Mouse (Mus musculus): ENCODE measurements at regions not wholly inside any gene's neighbourhood (a gene's known extent, or its start where the extent isn't known, plus 50 kb on each side); places are given as distances from the start of the nearest gene placed in this dataset.

DNA sequence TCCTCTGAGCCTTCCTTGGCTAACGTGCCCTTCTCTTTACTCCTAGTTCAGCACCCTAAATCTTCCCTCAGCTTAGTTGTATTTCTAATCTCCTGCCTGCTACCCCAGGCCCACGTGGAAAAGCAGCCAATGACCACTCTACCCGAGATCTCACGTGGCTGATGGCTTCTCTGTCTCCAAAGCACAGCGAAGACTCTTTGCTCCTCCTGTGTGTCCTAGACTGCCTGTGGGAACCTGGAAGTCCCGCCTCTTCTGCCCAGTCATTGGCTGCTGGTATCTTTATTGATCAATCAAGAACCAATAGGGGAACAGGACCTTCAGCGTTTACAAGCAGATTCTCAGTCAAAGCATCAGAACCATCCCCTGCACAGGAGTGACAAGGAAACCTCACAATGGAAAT is 54.8 kb downstream of the Gm19935 start:
- DNase-seq (ENCODE audit: extremely low spot score), result no peak

DNA sequence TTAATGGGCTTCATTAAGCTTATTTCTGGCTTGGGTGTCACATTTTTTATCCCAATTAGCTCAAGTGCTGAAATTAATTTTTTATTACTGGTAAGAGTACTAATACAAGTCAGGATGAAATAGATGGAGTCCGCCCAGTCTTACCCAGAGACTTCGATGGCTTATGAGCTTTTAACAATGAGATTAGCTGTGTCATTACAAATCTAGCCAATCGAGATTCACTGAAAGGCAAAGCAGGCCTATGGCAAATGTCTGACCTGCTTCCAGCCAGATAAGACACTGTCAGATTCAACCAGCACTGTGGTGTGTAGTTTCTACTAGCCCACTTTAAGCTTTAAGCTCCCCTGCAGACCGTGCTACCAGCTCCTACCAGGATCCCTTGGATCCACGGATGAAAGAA is 55.2 kb downstream of the Gm19935 start:
- no peak for DNase-seq (ENCODE audit: extremely low spot score)

DNA sequence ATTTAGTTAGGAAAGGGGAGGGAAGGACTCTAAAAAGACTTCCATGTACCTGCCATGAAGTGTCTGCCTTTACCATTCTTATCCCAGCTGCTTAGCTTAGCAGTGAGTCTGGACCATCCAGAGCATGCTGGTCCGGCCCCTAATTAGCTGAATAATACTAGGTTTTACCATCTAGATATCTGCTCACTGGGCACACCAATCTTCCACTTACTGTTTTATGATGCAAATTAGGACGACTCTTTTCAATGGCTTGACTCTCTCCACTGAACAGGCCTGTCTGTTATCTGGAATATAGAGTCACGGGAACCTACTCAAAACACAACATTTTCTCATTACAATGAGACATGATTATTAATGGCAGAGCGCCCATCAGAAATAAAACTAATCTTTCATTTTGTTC is 55.7 kb downstream of the Gm19935 start:
- DNase-seq (ENCODE audit: extremely low spot score), result no peak

DNA sequence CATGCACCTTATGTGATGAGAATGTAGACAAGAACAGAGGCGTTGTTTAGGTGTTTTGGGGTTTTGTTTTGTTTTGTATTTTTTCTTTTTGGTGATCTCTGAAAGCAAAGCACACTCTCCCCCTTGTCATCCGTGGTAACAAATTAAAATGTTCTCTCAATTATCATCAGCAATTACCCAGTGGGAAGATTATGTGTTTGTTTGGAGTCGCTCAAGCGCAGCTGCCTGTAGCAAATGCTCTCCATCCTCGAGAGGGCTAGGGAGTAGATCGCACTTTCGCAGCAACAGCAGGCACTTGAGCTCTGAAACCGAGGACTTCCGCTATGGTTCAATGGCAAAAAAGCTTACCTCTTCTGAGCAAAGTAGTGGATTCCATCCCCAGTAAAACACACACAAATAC is 57.7 kb downstream of the Gm19935 start:
- no peak for DNase-seq (ENCODE audit: extremely low spot score)

DNA sequence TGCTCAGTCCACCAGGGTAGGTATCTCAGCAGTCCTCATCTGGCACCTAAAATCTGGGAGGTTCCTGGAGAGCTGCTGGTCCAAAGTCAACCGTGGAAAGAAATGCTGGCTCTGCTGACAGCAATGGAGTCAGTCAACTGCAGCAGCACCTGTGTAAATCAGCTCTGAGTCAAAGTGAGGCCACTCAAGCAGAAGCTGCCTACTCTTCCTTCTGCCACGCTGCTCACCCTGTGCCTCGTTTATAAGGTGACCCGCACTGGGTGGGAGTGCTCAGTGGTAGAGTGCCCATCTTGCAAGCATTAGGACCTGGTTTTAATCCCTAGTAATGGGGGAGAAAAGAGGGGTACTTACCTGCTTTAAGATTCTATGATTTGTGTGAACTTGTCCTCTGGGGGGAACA is 62.2 kb downstream of the Gm19935 start:
- DNase-seq (ENCODE audit: extremely low spot score), result no peak

DNA sequence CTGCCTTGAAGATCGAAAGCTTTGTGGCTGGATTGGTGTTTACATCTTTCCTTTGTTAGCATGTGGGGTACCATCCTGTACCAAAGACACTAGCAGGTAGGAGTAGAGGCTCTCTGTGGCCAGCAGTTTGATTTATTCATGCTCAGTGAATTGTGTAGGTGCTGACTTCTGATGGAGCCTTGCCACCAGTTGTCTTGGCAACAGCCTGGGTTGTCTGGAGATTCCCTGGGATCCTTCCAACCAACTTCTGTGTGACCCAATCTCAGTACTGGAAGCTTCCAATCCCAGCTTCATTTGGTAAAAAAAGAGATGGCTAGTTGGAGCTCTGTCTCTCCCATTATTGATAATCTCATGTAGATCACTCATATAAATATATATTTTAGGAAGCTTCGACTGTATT is 73.6 kb downstream of the Gm19935 start:
- DNase-seq (ENCODE audit: extremely low spot score), result no peak

- DNase-seq (ENCODE audit: extremely low spot score), result peak; percentile 47
Measured at GRCm38 (mm10) chr8:90740963-90741733, 76.0 kb downstream of the Gm19935 start.

DNA sequence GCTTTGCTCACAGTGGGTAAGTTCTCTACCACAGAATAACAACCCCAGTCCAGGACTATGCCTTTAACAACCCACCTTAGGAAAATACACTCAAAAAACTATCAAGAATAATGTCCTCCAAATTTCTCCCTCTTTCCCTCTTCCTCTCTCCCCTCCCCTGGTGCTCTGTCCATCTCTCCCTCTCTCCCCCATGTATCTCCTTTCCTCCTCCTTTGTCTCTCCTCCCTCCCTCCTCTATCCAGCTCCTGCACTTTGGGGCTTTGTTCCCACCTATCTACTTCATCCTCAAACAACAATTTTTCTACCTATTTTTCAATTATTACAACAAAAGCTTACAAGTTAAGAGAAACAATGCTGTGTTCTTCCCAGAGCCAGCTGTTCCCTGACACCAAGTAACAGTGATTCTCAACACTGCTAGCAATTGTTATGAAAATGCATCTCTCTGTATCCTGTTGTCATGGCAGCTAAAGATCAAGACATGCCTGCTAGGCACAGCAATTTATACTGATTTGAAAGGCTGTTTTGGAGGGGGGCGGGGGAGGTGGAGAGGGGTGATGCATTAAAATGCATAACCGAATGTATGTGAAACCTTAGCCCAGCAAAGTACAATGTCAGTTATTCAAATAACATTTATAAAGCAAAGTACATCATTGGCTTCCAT is 76.8 kb downstream of the Gm19935 start:
- peak; percentile 52 for DNase-seq (ENCODE audit: extremely low spot score)

DNA sequence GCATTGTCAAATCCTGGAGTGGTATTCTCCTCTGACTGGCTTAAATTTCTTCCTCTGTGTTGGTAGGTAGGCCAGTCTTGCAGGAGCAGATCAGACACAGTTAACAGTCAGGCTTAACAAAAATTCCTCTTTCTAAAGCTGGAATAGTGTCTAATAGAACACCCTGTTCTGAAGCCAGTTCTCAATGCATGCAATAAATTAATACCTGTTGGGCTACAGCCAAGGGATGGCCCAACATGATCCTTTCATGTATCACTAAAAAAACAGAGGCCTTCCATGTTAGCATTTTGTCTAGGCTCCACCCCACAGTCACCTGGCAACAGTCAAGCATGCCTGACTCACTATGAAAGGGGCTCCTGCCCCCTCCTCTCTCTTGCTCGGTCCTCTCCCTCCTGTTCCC is 89.2 kb downstream of the Gm19935 start:
- no peak for DNase-seq (ENCODE audit: extremely low spot score)

DNA sequence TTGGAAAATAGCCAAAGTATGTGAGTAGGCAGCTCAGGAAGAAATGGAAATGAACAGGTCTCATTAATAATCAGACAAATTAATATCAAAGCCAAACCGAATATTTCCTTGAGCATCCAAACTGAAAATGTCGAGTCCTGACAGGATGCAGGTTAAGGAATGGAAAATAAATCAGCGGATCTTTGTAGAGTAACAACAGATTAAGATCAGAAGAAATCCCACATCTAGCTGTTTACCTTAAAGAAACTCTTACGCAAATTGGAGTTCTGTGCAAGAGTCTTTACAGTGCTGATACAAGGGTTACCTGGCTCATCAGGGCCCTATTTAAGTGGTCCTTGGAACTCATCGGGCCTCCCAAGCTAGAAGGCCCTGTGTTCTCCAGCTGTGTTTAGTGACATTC is 92.0 kb downstream of the Gm19935 start:
- DNase-seq (ENCODE audit: extremely low spot score), result no peak

- no peak for DNase-seq (ENCODE audit: extremely low spot score)
Measured at GRCm38 (mm10) chr8:90716436-90716835, 100.8 kb downstream of the Gm19935 start.

- DNase-seq (ENCODE audit: extremely low spot score), result peak; percentile 50
Measured at GRCm38 (mm10) chr8:90708524-90708923, 108.7 kb downstream of the Gm19935 start.

DNA sequence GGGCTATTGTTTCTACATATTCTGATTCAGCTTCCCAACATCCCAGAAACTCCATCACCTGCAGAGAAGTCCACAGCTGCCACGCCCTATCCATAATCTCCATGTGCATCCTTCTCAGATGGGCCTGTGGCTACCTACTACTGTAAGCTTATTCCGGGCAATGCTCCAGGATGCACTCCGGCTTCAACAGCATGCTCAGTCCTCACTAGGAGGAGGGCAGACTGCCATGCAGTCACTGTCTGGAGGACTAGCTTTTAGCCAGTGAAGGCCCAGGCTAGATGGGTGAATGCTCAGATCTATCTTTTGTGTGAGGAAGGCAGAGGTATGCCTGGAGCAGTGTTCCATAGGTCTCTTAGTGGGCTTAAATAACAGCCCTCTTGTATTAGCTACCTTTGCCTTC is 124.7 kb downstream of the Gm19935 start:
- DNase-seq (ENCODE audit: extremely low spot score), result no peak

- DNase-seq (ENCODE audit: extremely low spot score), result no peak
Measured at GRCm38 (mm10) chr8:90685076-90685475, 132.1 kb downstream of the Gm19935 start.

- DNase-seq (ENCODE audit: extremely low spot score), result peak; percentile 77
Measured at GRCm38 (mm10) chr8:90670471-90671057, 146.6 kb downstream of the Gm19935 start.

- DNase-seq (ENCODE audit: extremely low spot score), result peak; percentile 29
Measured at GRCm38 (mm10) chr8:90669396-90669795, 147.8 kb downstream of the Gm19935 start.

- no peak for DNase-seq (ENCODE audit: extremely low spot score)
Measured at GRCm38 (mm10) chr8:90659066-90659465, 158.1 kb downstream of the Gm19935 start.

DNA sequence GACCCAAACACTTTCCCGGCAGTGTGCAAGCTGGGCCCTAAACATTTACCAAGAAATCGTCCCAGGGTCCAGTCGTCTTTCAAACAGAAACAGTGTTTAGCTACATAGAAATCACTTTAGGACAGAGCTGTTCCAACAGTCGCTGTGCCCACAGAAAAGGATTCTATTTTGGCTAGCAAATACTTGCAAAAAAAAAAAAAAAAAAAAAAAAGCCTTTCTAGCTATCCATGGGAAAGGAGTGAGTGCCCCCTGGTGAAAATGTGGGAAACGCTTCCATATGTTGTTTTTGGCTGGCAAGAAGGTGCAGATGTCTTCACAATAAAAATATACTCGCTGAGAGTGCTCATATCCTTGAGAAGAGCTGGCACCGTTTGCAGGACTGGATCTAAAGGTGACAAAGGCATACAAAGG is 159.5 kb downstream of the Gm19935 start:
- peak; percentile 44 for DNase-seq (ENCODE audit: extremely low spot score)

DNA sequence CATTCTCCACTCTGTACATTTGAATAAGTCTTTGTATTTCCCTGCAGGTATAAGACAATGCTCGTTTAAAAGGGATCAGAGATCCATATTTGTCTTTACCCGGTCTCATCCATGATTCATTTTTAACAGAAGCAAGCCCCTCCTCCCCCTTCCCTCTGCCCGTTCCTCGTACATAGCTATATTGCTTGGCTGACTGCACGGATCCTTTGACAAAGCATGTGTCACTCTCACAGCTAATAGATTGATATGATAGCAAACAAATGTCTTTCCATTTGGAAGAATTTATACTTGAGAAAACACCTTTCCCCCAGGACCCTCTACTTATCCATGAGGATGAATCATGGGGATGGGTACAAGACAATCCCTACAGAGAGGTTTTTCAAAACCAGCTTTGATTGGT is 160.1 kb downstream of the Gm19935 start:
- no peak for DNase-seq (ENCODE audit: extremely low spot score)

DNA sequence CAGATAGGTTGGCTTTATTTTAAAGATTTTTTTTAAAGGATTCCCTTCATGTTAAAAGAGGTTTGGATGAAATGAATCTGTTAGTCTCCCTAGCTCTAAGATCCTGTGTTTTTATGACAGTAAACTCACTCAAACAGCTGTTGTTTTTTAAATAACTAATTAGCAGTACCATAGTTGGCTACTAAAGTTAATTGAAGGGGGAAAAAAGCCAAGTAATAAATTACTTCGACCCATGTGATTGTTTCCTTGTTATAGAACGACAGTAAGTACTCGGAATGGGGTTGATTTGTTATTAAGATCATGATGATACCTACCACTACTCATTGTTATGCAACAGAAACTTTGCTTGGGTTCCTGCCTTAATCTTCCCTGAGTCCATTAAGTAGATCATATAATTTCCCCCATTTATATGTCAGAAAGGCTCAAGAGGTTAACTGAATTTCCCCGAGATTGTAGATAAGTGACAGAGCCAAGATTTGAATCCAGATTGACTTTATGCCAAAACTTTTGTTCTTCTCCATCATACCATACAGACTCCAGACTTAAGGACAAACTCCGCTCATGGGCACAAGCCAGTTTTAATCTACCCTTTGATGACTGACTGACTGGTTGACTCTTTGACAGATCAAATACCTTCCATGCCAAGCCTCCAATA is 160.6 kb downstream of the Gm19935 start:
- no peak for DNase-seq (ENCODE audit: extremely low spot score)

DNA sequence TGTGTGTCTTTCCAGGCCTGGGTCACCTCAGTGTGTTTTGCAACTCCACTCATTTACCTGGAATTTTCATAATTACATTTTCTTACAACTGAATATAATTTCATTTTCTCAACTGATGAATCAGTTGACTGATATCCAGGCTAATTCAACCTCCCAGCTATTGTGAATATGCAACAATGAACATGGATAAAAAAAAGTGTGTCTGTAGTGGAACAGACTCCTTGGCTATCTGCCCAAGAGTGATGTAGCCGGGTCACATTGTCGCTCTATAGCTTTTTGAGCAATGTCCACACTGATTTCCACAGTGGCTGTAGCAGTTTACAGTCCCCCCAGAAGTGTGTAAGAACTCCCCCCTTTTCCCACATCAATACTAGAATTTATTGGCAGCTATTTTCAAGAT is 162.4 kb downstream of the Gm19935 start:
- DNase-seq (ENCODE audit: extremely low spot score), result no peak

DNA sequence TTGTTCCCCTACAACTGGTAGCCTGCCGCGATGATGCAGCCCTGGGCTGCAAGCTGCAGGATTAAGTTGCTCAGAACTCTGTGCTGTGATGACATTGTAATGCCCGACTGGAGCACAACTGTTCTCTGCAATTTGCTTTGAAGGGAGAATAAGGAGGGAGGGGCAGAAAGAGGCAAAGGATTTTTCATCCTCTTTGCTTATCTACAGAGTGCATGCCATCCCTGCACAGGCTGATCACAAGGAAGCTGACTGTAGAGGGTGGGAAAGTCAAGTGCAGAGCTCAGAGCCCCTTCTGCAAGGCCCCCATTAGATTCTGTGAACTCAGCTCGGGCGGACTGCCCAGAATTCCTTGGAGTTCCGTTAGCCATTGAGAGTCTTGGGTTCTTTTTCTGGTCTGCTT is 174.8 kb downstream of the Gm19935 start:
- no peak for DNase-seq (ENCODE audit: extremely low spot score)

- DNase-seq (ENCODE audit: extremely low spot score), result no peak
Measured at GRCm38 (mm10) chr8:90636770-90637169, 180.4 kb downstream of the Gm19935 start.

All from embryo, embryonic 9.5 days (tissue).